Mouse (Mus musculus) liver, postnatal 0 days (tissue): Measurements from ENCODE around the gene Pkdcc. TPM values are rescaled to one million over a fixed set of nuclear protein-coding genes. Genes with fewer than 3 reads are reported as not detected.

Source experiments
- ATAC-seq: fragments of 200-750 bp; cut with Nextera tagmentation; 2 replicates; pipeline ENCODE4 v1.8.0; 2017; ENCODE audit warnings: mild to moderate bottlenecking, moderate library complexity
- DNase-seq: peaks from one replicate; pipeline ENCODE4 v3.0.0-alpha.2; 2016
- H3K27ac ChIP-seq: fragments of 300-500 bp; sonication (generic); 2 replicates; pipeline ENCODE4 v1.5.1; 2014; ENCODE audit warnings: antibody characterized with exemption, moderate library complexity, mild to moderate bottlenecking, low read depth
- H3K27me3 ChIP-seq: fragments of 300-500 bp; sonication (generic); 2 replicates; pipeline ENCODE4 v1.6.1; 2014; ENCODE audit warnings: low read length, control low read depth, mixed read lengths; ENCODE audit not compliant: insufficient read depth
- H3K36me3 ChIP-seq: fragments of 300-500 bp; sonication (generic); replicated peaks from 2 replicates; pipeline ENCODE4 v1.6.1; 2014; ENCODE audit warnings: mild to moderate bottlenecking, control low read depth, low read length, moderate library complexity, mixed read lengths; ENCODE audit not compliant: insufficient read depth
- H3K4me1 ChIP-seq: fragments of 300-500 bp; sonication (generic); 2 replicates; pipeline ENCODE4 v1.6.1; 2014; ENCODE audit warnings: antibody characterized with exemption, mild to moderate bottlenecking, control low read depth; ENCODE audit not compliant: insufficient read depth
- H3K4me2 ChIP-seq: fragments of 300-500 bp; sonication (generic); 2 replicates; pipeline ENCODE4 v1.6.1; 2014; ENCODE audit warnings: low read depth, mild to moderate bottlenecking, low read length, moderate library complexity, mixed read lengths
- H3K4me3 ChIP-seq: fragments of 300-500 bp; sonication (generic); 2 replicates; pipeline ENCODE4 v1.5.1; 2014; ENCODE audit warnings: low read depth, low read length
- H3K9ac ChIP-seq: fragments of 300-500 bp; sonication (generic); replicated peaks from 2 replicates; pipeline ENCODE4 v1.6.1; 2014; ENCODE audit warnings: mild to moderate bottlenecking, moderate library complexity
- H3K9me3 ChIP-seq: fragments of 300-500 bp; sonication (generic); 2 replicates; pipeline ENCODE4 v1.6.1; 2016; ENCODE audit warnings: mild to moderate bottlenecking, control low read depth, low read length, mixed read lengths
- CTCF ChIP-seq: sonication (generic); IDR thresholded peaks from 2 replicates; pipeline ENCODE4 v1.5.1; 2016; ENCODE audit warnings: antibody characterized with exemption, low read depth
- EP300 ChIP-seq: IDR thresholded peaks from 2 replicates; pipeline ENCODE4 v1.6.1; 2016; ENCODE audit warnings: antibody characterized with exemption, low read depth, mild to moderate bottlenecking
- WGBS: fragments of 180-500 bp; shearing (Covaris S2); extraction: QIAGEN DNeasy Blood & Tissue Kit; methylation state at CpG from one replicate; pipeline ENCODE4 v1.1.7; 2014; ENCODE audit not compliant: insufficient replicate concordance; 5-methylcytosine and 5-hydroxymethylcytosine counted together
- polyA plus RNA-seq: library from polyadenylated mRNA; unstranded; fragments of >200 nt; fragmentation: Nextera tagmentation; extraction: Ambion mirVana; gene quantifications from 2 replicates; pipeline ENCODE4 v1.2.1, GENCODE M21; 2015

Pkdcc gene
- polyA plus RNA-seq, 1 experiment from 2014 or later: 2.5 TPM

- Histone ChIP-seq H3K4me2 (no peak overlapping the region), H3K27me3 (no peaks in the 10 kb centered on the region), H3K9me3 (no peaks in the 10 kb centered on the region), H3K36me3 (no peaks in the 10 kb centered on the region), H3K27ac (no peak overlapping the region), H3K4me1 (no peaks in the 10 kb centered on the region), H3K4me3 (no peak overlapping the region), H3K9ac (no peak overlapping the region)
- TF ChIP-seq EP300 (no peak), CTCF (no peak)
- no peak for ATAC-seq
- DNase-seq: no peak
- 73% methylated on average over 4 of the region's 4 CpGs for WGBS
Measured at GRCm38 (mm10) chr17:83194491-83194890, 20.6 kb upstream of the Pkdcc start.

GRCm38 (mm10) chr17:83197361-83197923, 17.6 kb upstream of the Pkdcc start:
- Histone ChIP-seq H3K9me3 (no peaks in the 10 kb centered on the region), H3K27ac (peak overlapping the region; percentile 57), H3K4me3 (no peak overlapping the region), H3K4me2 (no peak overlapping the region), H3K9ac (no peak overlapping the region), H3K4me1 (no peaks in the 10 kb centered on the region), H3K27me3 (no peaks in the 10 kb centered on the region), H3K36me3 (no peaks in the 10 kb centered on the region)
- no peak for DNase-seq
- WGBS: 58% methylated on average over 4 of the region's 4 CpGs
- TF ChIP-seq CTCF (no peak), EP300 (no peak)
- ATAC-seq: peak; percentile 55; the same call in 1 of the 2 replicates

GRCm38 (mm10) chr17:83200469-83200868, 14.6 kb upstream of the Pkdcc start:
- ATAC-seq (no peak), DNase-seq (no peak)
- H3K9me3 ChIP-seq: no peaks in the 10 kb centered on the region
- WGBS: 79% methylated on average over 5 of the region's 5 CpGs
- no peaks in the 10 kb centered on the region for H3K27me3 ChIP-seq
- no peak overlapping the region for H3K4me2 ChIP-seq
- no peak overlapping the region for H3K27ac ChIP-seq
- no peak overlapping the region for H3K4me3 ChIP-seq
- no peaks in the 10 kb centered on the region for H3K36me3 ChIP-seq
- no peak for TF ChIP-seq CTCF
- TF ChIP-seq EP300: no peak
- no peak overlapping the region for H3K9ac ChIP-seq
- no peaks in the 10 kb centered on the region; the same call in 1 of the 2 replicates for H3K4me1 ChIP-seq

- no peak for ATAC-seq
- WGBS: 67% methylated on average over 6 of the region's 6 CpGs
Measured at GRCm38 (mm10) chr17:83201257-83201656, 13.8 kb upstream of the Pkdcc start.

GRCm38 (mm10) chr17:83203692-83204383, 11.3 kb upstream of the Pkdcc start:
- TF ChIP-seq EP300: no peak
- no peak for TF ChIP-seq CTCF
- Histone ChIP-seq H3K9ac (no peak overlapping the region), H3K9me3 (no peaks in the 10 kb centered on the region), H3K27me3 (no peaks in the 10 kb centered on the region), H3K36me3 (no peaks in the 10 kb centered on the region), H3K4me1 (no peaks in the 10 kb centered on the region; the same call in 1 of the 2 replicates), H3K4me3 (no peak overlapping the region), H3K4me2 (no peak overlapping the region), H3K27ac (no peak overlapping the region)
- DNase-seq (no peak), ATAC-seq (no peak)
- WGBS: 65% methylated on average over 8 of the region's 8 CpGs

More at GRCm38 (mm10) chr17:83201257-83201656, 13.8 kb upstream of the Pkdcc start:
- TF ChIP-seq EP300: no peak
- Histone ChIP-seq H3K9ac (no peak overlapping the region), H3K4me1 (no peaks in the 10 kb centered on the region; the same call in 1 of the 2 replicates), H3K36me3 (no peaks in the 10 kb centered on the region), H3K9me3 (no peaks in the 10 kb centered on the region), H3K27ac (no peak overlapping the region), H3K4me3 (no peak overlapping the region), H3K4me2 (no peak overlapping the region), H3K27me3 (no peaks in the 10 kb centered on the region)
- no peak for DNase-seq

- no peak overlapping the region for H3K4me3 ChIP-seq
- H3K36me3 ChIP-seq: no peaks in the 10 kb centered on the region
- 61% methylated on average over 3 of the region's 3 CpGs for WGBS
- no peaks in the 10 kb centered on the region for H3K9me3 ChIP-seq
- peaks cover 7% of the 10 kb centered on the region for H3K4me1 ChIP-seq
- no peak overlapping the region for H3K27ac ChIP-seq
- H3K9ac ChIP-seq: no peak overlapping the region
- ATAC-seq (no peak), DNase-seq (no peak)
- H3K27me3 ChIP-seq: no peaks in the 10 kb centered on the region
- H3K4me2 ChIP-seq: no peak overlapping the region
- no peak for TF ChIP-seq EP300
- TF ChIP-seq CTCF: no peak
Measured at GRCm38 (mm10) chr17:83207296-83207695, 7.8 kb upstream of the Pkdcc start.
